Mouse (Mus musculus) brown adipose tissue, adult 24 weeks (tissue): ENCODE data around the gene Zfp770. TPM values are rescaled to one million over a fixed set of nuclear protein-coding genes. Genes with fewer than 3 reads are reported as not detected.
A peak's percentile ranks its signal among the peaks of the same experiment; 100 is the strongest.
"Not testable (repeated sequence)": the region's sequence is repeated elsewhere in the genome, so short reads cannot be mapped to it uniquely, and the experiment has no call there.

Experiments used
- H3K27ac ChIP-seq: fragments of 200-500 bp; replicated peaks from 2 replicates; pipeline ENCODE4 v1.5.1; 2012; ENCODE audit warnings: low read depth, mild to moderate bottlenecking, low read length
- H3K4me1 ChIP-seq: fragments of 200-500 bp; 2 replicates; pipeline ENCODE4 v1.6.1; 2012; ENCODE audit warnings: low read length, mixed read lengths; ENCODE audit not compliant: control insufficient read depth, insufficient read depth, insufficient read length
- H3K4me3 ChIP-seq: fragments of 200-500 bp; 2 replicates; pipeline ENCODE4 v1.5.1; 2012; ENCODE audit warnings: low read depth, mild to moderate bottlenecking, low read length, moderate library complexity; ENCODE audit not compliant: insufficient read depth
- polyA plus RNA-seq: library from polyadenylated mRNA; stranded (reverse); fragments of >200 nt; gene quantifications from 2 replicates; pipeline ENCODE4 v1.2.4, GENCODE M21; 2012; ENCODE audit not compliant: missing spikeins, insufficient read depth, insufficient read length

Zfp770 gene
- 7.6 and 7.7 TPM in 2 replicates for polyA plus RNA-seq

DNA sequence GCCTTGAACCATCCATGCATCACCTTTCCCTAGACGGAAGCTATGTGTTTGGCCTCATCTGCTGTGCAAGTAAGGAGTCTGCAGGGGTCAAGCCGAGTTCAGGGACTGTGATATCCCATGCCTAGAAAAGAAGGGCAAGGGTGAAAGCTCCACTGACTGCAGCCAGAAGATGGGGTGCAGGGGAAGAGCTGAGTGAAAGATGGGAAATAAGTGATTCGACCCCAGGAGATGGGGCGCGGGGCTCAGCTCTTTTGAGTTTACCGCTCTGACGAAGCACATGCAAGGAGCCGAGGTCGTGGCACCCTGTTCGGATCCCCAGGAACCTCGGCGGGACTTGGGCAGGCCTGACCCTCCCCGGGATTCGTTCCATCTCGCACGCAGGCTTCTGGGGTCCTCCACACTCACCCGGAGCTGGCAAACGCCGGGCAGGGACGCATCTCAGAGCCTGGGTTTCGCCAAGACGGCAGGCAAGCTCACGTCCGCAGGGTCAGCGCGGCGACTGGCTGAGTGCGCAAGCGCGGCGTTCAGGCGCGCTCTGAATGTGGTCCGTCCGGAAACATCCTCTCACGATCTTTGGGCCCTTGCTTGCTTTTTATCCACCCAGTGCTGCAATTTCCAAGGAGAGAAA, at the start of gene Zfp770:
Gene Zfp770 (minus strand): TSS at position 538 of the 628 bp plus-strand sequence.
- Histone ChIP-seq H3K4me3 (peak within 1 kb of the TSS; percentile 99), H3K4me1 (no peaks in the 10 kb centered on the region), H3K27ac (peak within 1 kb of the TSS; percentile 93)

- H3K27ac ChIP-seq = no peak overlapping the region
- H3K4me3 ChIP-seq = no peak overlapping the region
- no peaks in the 10 kb centered on the region for H3K4me1 ChIP-seq
These were observed 48.2 kb upstream of the Zfp770 start for GRCm38 (mm10) chr2:114249440-114249839.

DNA sequence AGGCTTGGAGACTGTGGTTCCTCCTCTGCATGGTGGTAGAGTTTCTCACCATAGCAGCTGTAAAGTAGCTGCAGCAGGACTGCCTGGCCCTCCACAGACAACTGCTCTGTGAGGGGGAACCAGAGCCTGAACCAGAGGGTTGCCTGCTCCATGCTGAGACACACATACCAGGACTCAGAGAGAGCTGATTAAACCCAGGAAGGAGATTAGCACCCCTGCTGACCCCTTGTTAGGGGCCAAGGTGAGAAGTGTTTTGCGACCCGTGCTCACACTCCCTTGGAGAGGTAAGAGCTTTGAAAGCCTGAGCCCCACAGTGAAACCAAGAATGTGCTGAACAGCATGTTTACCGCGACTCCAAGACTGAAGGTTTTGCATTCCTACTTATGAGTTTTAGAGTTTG, 36.4 kb upstream of the Zfp770 start:
- Histone ChIP-seq H3K4me3 (no peak overlapping the region), H3K4me1 (no peaks in the 10 kb centered on the region), H3K27ac (no peak overlapping the region)

DNA sequence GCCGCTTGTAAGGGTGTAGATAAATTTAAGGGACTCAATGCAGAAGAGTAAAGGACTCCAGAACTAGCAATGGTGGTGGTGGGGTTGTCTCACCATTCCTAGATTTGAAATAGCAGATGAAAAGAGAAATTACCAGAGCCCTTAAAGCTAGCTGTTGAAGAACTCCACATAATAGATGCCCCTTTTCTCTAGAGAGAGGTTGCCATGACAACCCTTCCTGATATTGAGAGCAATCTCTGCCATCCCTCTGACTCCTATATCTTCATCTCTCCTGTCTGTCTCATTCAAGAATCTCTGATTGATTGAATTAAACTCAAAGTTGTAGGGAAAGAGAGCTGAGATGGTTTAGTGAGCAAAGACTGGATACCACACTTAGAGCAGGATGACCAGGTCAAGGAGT, 35.3 kb upstream of the Zfp770 start:
- Histone ChIP-seq H3K4me3 (no peak overlapping the region), H3K27ac (no peak overlapping the region), H3K4me1 (no peaks in the 10 kb centered on the region)

GRCm38 (mm10) chr2:114235584-114235983, 34.3 kb upstream of the Zfp770 start:
- no peak overlapping the region for H3K4me3 ChIP-seq
- no peaks in the 10 kb centered on the region for H3K4me1 ChIP-seq
- no peak overlapping the region for H3K27ac ChIP-seq

DNA sequence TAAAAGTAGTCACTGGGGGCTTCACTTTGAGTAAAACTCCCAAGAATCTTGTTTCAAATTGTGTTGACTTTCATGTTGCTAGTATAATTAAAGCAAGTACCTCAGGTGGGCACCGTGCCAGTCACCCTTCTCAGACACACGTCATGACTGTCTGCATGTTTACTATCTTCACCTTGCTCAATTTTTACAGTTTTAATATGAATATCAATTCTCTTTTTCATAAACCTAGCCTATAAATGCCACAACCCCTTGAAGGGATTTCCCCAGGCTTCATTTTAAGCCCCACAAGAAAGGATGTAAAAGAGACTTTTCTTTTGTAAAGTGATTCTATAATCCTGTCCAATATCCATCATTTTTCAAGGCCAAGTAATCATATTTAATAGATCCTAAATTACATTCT, 30.0 kb upstream of the Zfp770 start:
- H3K4me3 ChIP-seq = no peak overlapping the region
- H3K27ac ChIP-seq = no peak overlapping the region
- H3K4me1 ChIP-seq = no peaks in the 10 kb centered on the region

DNA sequence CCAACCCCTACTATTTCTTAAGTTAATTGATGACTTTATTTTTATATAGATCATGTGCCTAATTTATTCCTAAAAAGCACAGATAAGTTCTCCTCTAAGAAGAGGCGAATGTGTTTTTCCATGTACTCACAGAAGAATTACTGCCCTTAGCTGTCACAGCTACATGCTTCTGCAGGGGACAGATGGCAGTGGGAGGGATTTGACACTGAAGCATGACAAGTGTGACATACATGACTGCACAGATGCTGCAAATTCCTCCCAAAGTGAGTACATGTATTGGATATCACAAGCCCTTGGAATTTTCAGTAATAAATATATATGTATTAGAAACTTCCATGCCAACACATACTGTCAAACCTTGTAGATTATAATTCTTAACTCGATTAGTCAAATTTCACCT, 27.4 kb upstream of the Zfp770 start:
- Histone ChIP-seq H3K27ac (no peak overlapping the region), H3K4me3 (no peak overlapping the region), H3K4me1 (no peaks in the 10 kb centered on the region)

DNA sequence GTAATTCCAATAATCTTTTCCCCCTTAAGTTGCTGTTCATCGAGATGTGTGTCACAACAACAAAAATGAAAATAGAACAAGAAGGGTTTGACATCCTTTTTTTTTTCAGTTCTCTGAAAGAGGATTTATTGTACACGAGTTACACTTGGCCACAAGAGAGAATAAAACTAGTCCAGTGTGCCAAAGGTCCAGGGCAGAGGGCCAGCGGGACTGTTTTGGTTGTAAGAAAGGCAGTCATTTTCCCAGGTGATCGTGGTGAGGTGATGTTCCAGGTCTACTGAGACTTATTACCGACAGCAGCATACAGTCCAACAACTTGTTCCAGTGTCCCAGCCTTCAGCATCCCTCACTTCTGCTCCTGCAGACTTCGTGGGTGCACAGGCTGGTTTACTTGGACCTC, 3.8 kb upstream of the Zfp770 start:
- Histone ChIP-seq H3K4me3 (no peak overlapping the region), H3K27ac (no peak overlapping the region), H3K4me1 (no peaks in the 10 kb centered on the region)

DNA sequence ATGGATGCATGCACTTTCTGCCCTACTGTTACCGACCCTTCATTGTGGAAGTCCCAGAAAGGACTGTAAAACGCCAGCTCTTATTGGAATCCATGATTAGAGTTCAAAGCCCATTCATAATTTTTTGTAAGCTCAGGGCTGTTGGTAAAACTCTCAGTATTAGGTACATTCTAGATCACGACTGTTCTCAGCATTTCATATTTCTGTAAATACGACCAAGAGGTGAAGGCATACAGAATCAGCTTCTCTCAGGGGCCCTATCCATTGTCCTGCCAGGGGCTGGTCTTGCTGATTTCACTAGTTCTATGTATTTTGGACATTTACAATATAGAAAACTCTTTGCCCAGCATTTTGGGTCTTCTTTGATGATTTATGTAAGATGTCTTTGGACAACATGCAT, 305 bp upstream of the Zfp770 start:
- Histone ChIP-seq H3K4me3 (peak overlapping the region; percentile 99), H3K4me1 (no peaks in the 10 kb centered on the region), H3K27ac (no peak overlapping the region)

- H3K27ac ChIP-seq = no peak overlapping the region
- no peak overlapping the region for H3K4me3 ChIP-seq
- no peaks in the 10 kb centered on the region for H3K4me1 ChIP-seq
These were observed 4.8 kb downstream of the Zfp770 start for GRCm38 (mm10) chr2:114196421-114196820.

DNA sequence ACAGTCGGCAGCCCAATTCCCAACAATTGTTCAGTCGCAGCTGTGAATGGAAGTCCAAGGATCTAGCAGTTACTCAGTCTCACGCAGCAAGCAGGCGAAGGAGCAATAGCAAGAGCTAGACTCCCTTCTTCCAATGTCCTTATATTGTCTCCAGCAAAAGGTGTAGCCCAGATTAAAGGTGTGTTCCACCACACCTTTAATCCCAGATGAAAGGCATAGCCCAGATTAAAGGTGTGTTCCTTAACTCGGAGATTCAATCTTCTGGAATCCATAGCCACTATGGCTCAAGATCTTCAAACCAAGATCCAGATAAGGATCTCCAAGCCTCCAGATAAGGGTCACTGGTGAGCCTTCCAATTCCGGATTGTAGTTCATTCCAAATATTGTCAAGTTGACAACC, 14.3 kb downstream of the Zfp770 start, which contains the start of gene Aqr:
Gene Aqr (minus strand): TSS at position 101 of the 400 bp plus-strand sequence.
- H3K4me1 ChIP-seq, H3K27ac ChIP-seq, H3K4me3 ChIP-seq: not testable (repeated sequence)

DNA sequence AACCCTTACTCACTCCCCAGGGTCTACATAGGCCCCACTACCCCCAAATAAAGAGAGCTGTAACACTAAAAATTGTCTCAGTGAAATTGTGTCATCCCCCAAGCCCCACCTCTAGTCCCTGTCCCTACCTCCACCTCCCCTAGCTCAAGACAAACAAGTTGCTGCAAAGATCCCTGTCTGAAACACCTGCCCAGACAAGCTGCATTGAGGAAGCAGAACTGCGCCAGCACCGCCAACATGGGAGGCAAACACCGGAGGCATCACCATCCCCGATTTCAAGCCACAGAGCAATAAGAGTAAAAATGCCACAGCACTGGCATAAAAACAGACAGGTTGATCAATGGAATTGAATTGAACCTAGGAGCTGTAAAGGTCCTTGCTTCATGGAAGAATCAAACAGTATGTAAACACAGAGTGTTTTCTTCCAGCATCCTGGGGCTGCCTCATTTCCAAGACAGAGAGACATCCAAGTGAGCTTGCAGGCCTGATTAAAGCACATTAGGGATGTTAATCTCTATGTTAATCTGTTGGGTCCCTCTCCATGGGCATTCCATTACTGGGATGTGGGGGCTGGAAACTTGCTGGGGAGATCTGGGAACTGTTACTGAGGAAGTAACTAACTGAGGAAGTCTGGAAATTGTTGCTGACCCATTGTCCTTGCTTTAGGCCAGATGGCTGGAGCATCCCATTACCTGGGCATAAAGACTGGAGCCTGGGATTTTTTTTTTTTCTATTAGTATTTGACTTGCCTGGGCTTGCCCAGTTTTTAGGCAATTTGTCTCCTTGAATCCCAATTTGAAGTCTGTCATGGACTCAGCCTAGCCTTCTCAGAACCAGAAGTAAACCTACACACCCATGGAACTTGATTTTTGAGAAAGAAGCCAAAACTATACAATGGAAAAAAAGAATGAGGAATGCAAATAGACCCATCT, 23.2 kb downstream of the Zfp770 start:
- no peak overlapping the region for H3K4me3 ChIP-seq
- no peak overlapping the region for H3K27ac ChIP-seq
- H3K4me1 ChIP-seq = peaks cover 5% of the 10 kb centered on the region; the same call in 1 of the 2 replicates

DNA sequence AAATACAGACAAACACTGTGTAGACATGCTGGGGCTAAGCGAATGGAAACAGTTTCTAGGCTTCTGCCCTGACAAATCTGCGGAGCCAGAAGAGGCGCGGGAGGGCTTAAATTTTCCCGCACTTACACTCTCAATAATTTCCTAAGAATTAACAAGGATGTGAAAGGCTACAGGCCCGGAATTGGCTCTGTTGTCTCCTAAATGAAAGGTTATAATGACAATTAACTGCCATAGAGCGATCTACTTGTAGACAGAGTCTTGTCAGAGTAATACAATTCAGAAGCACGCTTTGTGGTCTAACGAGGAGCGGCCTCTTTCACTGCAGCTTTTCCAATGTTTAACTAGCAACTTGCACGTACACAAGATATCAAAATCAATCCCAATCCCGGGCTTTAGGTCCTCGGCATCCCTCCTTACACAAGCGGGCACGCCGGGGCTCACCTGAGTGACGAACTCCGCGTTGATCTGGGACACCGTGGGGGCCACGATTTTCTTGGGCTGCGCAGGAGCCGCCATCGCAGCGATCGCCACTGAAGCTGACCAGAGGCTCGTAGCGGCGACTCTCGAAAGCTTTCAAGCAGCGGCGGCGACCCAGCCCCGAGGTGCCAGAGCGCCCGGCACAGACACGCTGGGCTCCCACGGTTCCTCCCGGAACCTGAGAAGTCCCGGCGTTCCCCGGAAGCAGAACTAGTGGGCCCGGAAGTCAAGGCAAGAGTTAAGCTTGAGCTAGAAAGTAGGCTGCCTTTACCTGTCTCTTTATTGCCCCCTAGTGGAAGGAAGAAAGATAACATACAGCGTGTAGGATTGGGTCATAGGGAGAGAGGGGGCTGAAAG, 26.4 kb downstream of the Zfp770 start:
- peaks cover 5% of the 10 kb centered on the region; the same call in 1 of the 2 replicates for H3K4me1 ChIP-seq
- 0 out of 2 replicates have a peak overlapping the region, but pooled peaks have one; percentile 20 for H3K27ac ChIP-seq

GRCm38 (mm10) chr2:114173248-114173647, 28.0 kb downstream of the Zfp770 start:
- Histone ChIP-seq H3K27ac (no peak overlapping the region), H3K4me3 (no peak overlapping the region), H3K4me1 (peaks cover 5% of the 10 kb centered on the region; the same call in 1 of the 2 replicates)

More for the DNA sequence above, 26.4 kb downstream of the Zfp770 start:
- peak overlapping the region; percentile 92 for H3K4me3 ChIP-seq

DNA sequence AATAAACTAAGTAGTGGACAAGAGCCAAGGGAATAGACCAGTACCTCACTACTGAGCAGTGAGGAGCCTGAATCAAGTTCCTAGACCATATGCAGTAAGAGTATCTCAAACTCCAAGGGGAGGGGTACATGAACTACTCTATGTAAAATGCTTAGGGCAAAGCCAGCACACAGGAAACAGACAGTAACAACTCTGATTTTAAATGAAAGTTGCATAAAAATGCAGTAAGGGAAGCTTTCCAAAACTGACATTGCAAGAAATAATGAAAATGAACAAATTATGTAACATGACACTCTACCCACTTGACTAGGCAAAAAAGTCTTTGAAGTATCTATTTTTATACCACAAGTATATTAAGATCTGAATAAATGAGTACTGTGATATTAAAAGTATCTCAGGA, 33.4 kb downstream of the Zfp770 start:
- Histone ChIP-seq H3K4me3 (no peak overlapping the region), H3K27ac (no peak overlapping the region), H3K4me1 (no peaks in the 10 kb centered on the region)
